Mouse (Mus musculus) CH12.LX (cell line): ENCODE results near the gene Mta1.

Source experiments
- CTCF ChIP-seq, 2 experiments: IDR thresholded peaks in 1 of 2; conservative IDR thresholded peaks in 1 of 2; 2 replicates each; pipeline ENCODE4 v1.5.1; 2011 to 2012; ENCODE audit warnings: low read depth in 2 of 2, low read length in 2 of 2, improper control_type of control experiment in 1 of 2, inconsistent platforms in 1 of 2, mild to moderate bottlenecking in 1 of 2, moderate library complexity in 1 of 2
- EP300 ChIP-seq: IDR thresholded peaks from 2 replicates; pipeline ENCODE4 v1.6.1; 2011; ENCODE audit warnings: low read length, improper control_type of control experiment
- KAT2A ChIP-seq: IDR thresholded peaks from 2 replicates; pipeline ENCODE4 v1.6.1; 2012; ENCODE audit warnings: low read length, improper control_type of control experiment, inconsistent platforms; ENCODE audit not compliant: insufficient replicate concordance
- MXI1 ChIP-seq: IDR thresholded peaks from 2 replicates; pipeline ENCODE4 v1.6.1; 2011; ENCODE audit warnings: mild to moderate bottlenecking, low read depth, low read length, improper control_type of control experiment
- POLR2A ChIP-seq: IDR thresholded peaks from 2 replicates; pipeline ENCODE4 v1.6.1; 2011; ENCODE audit warnings: low read depth, mild to moderate bottlenecking, improper control_type of control experiment, low read length

DNA sequence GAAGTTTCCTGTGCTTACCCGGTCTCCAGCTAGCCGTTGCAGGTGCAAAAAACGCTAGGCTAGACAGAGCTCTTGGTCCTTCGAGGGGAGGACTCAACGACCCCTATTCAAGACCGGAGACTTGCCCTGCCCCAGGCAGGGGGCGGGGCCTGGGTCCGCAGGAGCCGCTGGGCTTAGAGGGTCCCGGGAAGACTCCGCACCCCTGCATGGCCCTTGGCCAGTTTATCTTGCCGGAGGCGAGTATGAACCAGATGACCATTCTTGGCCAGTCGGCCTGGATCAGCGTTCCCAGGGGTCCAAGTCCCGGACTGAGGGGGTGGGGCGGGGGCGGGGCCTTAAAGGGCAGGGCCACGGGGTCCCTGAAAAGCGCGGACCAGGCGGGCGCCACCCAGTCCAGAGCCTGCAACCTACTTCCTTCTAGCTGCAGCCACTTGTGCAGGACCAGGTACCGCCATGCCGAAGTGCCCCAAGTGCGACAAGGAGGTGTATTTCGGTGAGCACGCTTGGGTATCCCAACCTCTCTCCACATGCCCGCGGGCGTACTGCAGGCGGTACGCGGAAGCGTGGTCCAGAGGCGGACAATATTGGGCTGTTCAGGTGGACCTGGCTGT is 53.7 kb downstream of the Mta1 start:
- peak; percentile 69 for TF ChIP-seq POLR2A
- no peak for TF ChIP-seq EP300
- TF ChIP-seq CTCF (conservative IDR thresholded peaks at IDR 0.05 in 1 of 2, IDR thresholded peaks at IDR 0.05 in 1 of 2; ENCODE audit: low read depth in 2 of 2, low read length in 2 of 2) = no peak
- no peak for TF ChIP-seq KAT2A
- TF ChIP-seq MXI1 = no peak
